Mouse (Mus musculus) stomach, embryonic 14.5 days (tissue): Measurements from ENCODE around the gene Tgfb1. TPM values are rescaled to one million over a fixed set of nuclear protein-coding genes. Genes with fewer than 3 reads are reported as not detected.

Experiments used
- ATAC-seq: fragments of 200-750 bp; cut with Nextera tagmentation; 2 replicates; pipeline ENCODE4 v1.8.0; 2017; ENCODE audit warnings: low read depth, moderate TSS enrichment; ENCODE audit not compliant: insufficient number of reproducible peaks, insufficient read depth, low FRiP score
- H3K27ac ChIP-seq: fragments of 300-500 bp; sonication (generic); 2 replicates; pipeline ENCODE4 v1.5.1; 2014; ENCODE audit warnings: mild to moderate bottlenecking, low read length, moderate library complexity, mixed read lengths
- H3K27me3 ChIP-seq: fragments of 300-500 bp; sonication (generic); 2 replicates; pipeline ENCODE4 v1.6.1; 2014; ENCODE audit warnings: low read length, control low read depth, mixed read lengths; ENCODE audit not compliant: control insufficient read depth, insufficient read depth
- H3K36me3 ChIP-seq: fragments of 300-500 bp; sonication (generic); 2 replicates; pipeline ENCODE4 v1.6.1; 2014; ENCODE audit warnings: mild to moderate bottlenecking, control low read depth, low read length, moderate library complexity, mixed read lengths; ENCODE audit not compliant: control insufficient read depth, insufficient read depth
- H3K4me1 ChIP-seq: fragments of 300-500 bp; sonication (generic); 2 replicates; pipeline ENCODE4 v1.6.1; 2014; ENCODE audit warnings: low read length, control low read depth, mixed read lengths; ENCODE audit not compliant: control insufficient read depth, insufficient read depth
- H3K4me2 ChIP-seq: fragments of 300-500 bp; sonication (generic); replicated peaks from 2 replicates; pipeline ENCODE4 v1.6.1; 2014; ENCODE audit warnings: low read depth, low read length, control low read depth
- H3K4me3 ChIP-seq: fragments of 300-500 bp; sonication (generic); 2 replicates; pipeline ENCODE4 v1.5.1; 2014; ENCODE audit warnings: low read depth, low read length, control low read depth
- H3K9ac ChIP-seq: fragments of 300-500 bp; sonication (generic); replicated peaks from 2 replicates; pipeline ENCODE4 v1.6.1; 2014; ENCODE audit warnings: low read depth, mild to moderate bottlenecking, control low read depth, low read length, moderate library complexity, mixed read lengths
- H3K9me3 ChIP-seq: fragments of 300-500 bp; sonication (generic); 2 replicates; pipeline ENCODE4 v1.6.1; 2016; ENCODE audit warnings: low read depth, low read length, control low read depth; ENCODE audit not compliant: control insufficient read depth
- WGBS: fragments of 180-500 bp; shearing (Covaris S2); extraction: QIAGEN DNeasy Blood & Tissue Kit; methylation state at CpG from one replicate; pipeline ENCODE4 v1.1.7; 2014; 5-methylcytosine and 5-hydroxymethylcytosine counted together
- polyA plus RNA-seq: library from polyadenylated mRNA; unstranded; fragments of >200 nt; fragmentation: Nextera tagmentation; extraction: Ambion mirVana; gene quantifications from 2 replicates; pipeline ENCODE4 v1.2.1, GENCODE M21; 2014

The Tgfb1 gene
- polyA plus RNA-seq, 1 experiment from 2014 or later = 3.6 TPM

GRCm38 (mm10) chr7:25725886-25726285 is 39.1 kb downstream of the Tgfb1 start:
- 79% methylated on average over 19 of the region's 19 CpGs for WGBS
- no peaks in the 10 kb centered on the region for H3K27me3 ChIP-seq

GRCm38 (mm10) chr7:25727800-25728199 is 41.0 kb downstream of the Tgfb1 start:
- Histone ChIP-seq H3K27ac (no peak overlapping the region), H3K27me3 (no peaks in the 10 kb centered on the region), H3K4me2 (no peak overlapping the region), H3K9me3 (no peaks in the 10 kb centered on the region), H3K36me3 (peaks cover 95% of the 10 kb centered on the region), H3K9ac (no peak overlapping the region), H3K4me1 (no peaks in the 10 kb centered on the region), H3K4me3 (no peak overlapping the region)
- ATAC-seq = no peak
- 93% methylated on average over 5 of the region's 5 CpGs for WGBS

More at GRCm38 (mm10) chr7:25725886-25726285, 39.1 kb downstream of the Tgfb1 start:
- no peak overlapping the region for H3K4me2 ChIP-seq
- H3K9ac ChIP-seq = no peak overlapping the region
- no peak overlapping the region for H3K27ac ChIP-seq
- H3K4me1 ChIP-seq = no peaks in the 10 kb centered on the region
- no peak for ATAC-seq
- peaks cover 92% of the 10 kb centered on the region for H3K36me3 ChIP-seq
- no peaks in the 10 kb centered on the region for H3K9me3 ChIP-seq
- H3K4me3 ChIP-seq = no peak overlapping the region

- ATAC-seq = no peak
- H3K9ac ChIP-seq = no peak overlapping the region
Measured at GRCm38 (mm10) chr7:25729396-25729795, 42.6 kb downstream of the Tgfb1 start.

GRCm38 (mm10) chr7:25729862-25730261 is 43.1 kb downstream of the Tgfb1 start:
- H3K27me3 ChIP-seq = no peaks in the 10 kb centered on the region
- H3K9ac ChIP-seq = no peak overlapping the region
- peaks cover 94% of the 10 kb centered on the region for H3K36me3 ChIP-seq
- ATAC-seq = no peak
- no peak overlapping the region for H3K27ac ChIP-seq
- no peak overlapping the region for H3K4me3 ChIP-seq
- no peaks in the 10 kb centered on the region for H3K9me3 ChIP-seq
- no peak overlapping the region for H3K4me2 ChIP-seq
- 79% methylated on average over 2 of the region's 2 CpGs for WGBS
- H3K4me1 ChIP-seq = no peaks in the 10 kb centered on the region

More at GRCm38 (mm10) chr7:25729396-25729795, 42.6 kb downstream of the Tgfb1 start:
- H3K36me3 ChIP-seq = peaks cover 94% of the 10 kb centered on the region
- 51% methylated on average over 2 of the region's 2 CpGs for WGBS
- no peak overlapping the region for H3K4me2 ChIP-seq
- H3K9me3 ChIP-seq = no peaks in the 10 kb centered on the region
- H3K4me3 ChIP-seq = no peak overlapping the region
- no peak overlapping the region for H3K27ac ChIP-seq
- no peaks in the 10 kb centered on the region for H3K27me3 ChIP-seq
- H3K4me1 ChIP-seq = no peaks in the 10 kb centered on the region

- H3K27ac ChIP-seq = no peak overlapping the region
- peaks cover 92% of the 10 kb centered on the region for H3K36me3 ChIP-seq
- H3K4me1 ChIP-seq = no peaks in the 10 kb centered on the region
- H3K9me3 ChIP-seq = no peaks in the 10 kb centered on the region
- no peak overlapping the region for H3K4me3 ChIP-seq
- H3K4me2 ChIP-seq = no peak overlapping the region
- H3K27me3 ChIP-seq = no peaks in the 10 kb centered on the region
- 90% methylated on average over 8 of the region's 8 CpGs for WGBS
- ATAC-seq = no peak
- no peak overlapping the region for H3K9ac ChIP-seq
Measured at GRCm38 (mm10) chr7:25731294-25732055, 44.7 kb downstream of the Tgfb1 start.

GRCm38 (mm10) chr7:25734991-25735390 is 48.2 kb downstream of the Tgfb1 start:
- no peak overlapping the region for H3K4me2 ChIP-seq
- H3K36me3 ChIP-seq = peaks cover 94% of the 10 kb centered on the region
- no peaks in the 10 kb centered on the region for H3K27me3 ChIP-seq
- no peak overlapping the region for H3K27ac ChIP-seq
- H3K9ac ChIP-seq = no peak overlapping the region
- ATAC-seq = no peak
- no peaks in the 10 kb centered on the region for H3K9me3 ChIP-seq
- H3K4me1 ChIP-seq = no peaks in the 10 kb centered on the region
- H3K4me3 ChIP-seq = no peak overlapping the region
- WGBS = 45% methylated on average over 4 of the region's 4 CpGs

GRCm38 (mm10) chr7:25736920-25737319 is 50.1 kb downstream of the Tgfb1 start:
- H3K9me3 ChIP-seq = no peaks in the 10 kb centered on the region
- no peak overlapping the region for H3K27ac ChIP-seq
- 98% methylated on average over 2 of the region's 2 CpGs for WGBS
- ATAC-seq = no peak
- no peak overlapping the region for H3K4me3 ChIP-seq
- H3K4me2 ChIP-seq = no peak overlapping the region
- H3K36me3 ChIP-seq = peaks cover 96% of the 10 kb centered on the region
- H3K27me3 ChIP-seq = no peaks in the 10 kb centered on the region
- no peaks in the 10 kb centered on the region for H3K4me1 ChIP-seq
- no peak overlapping the region for H3K9ac ChIP-seq

GRCm38 (mm10) chr7:25738277-25738676 is 51.5 kb downstream of the Tgfb1 start:
- 85% methylated on average over 3 of the region's 3 CpGs for WGBS
- Histone ChIP-seq H3K4me3 (no peak overlapping the region), H3K27me3 (no peaks in the 10 kb centered on the region), H3K4me2 (no peak overlapping the region), H3K36me3 (peaks cover 96% of the 10 kb centered on the region), H3K9me3 (no peaks in the 10 kb centered on the region), H3K27ac (no peak overlapping the region), H3K4me1 (no peaks in the 10 kb centered on the region), H3K9ac (no peak overlapping the region)
- ATAC-seq = no peak

GRCm38 (mm10) chr7:25746844-25747243 is 60.0 kb downstream of the Tgfb1 start:
- peaks cover 100% of the 10 kb centered on the region for H3K36me3 ChIP-seq
- H3K9ac ChIP-seq = no peak overlapping the region
- no peak overlapping the region for H3K4me3 ChIP-seq
- H3K4me2 ChIP-seq = no peak overlapping the region
- H3K27ac ChIP-seq = no peak overlapping the region
- H3K9me3 ChIP-seq = no peaks in the 10 kb centered on the region
- WGBS = 68% methylated on average over 3 of the region's 3 CpGs
- H3K27me3 ChIP-seq = no peaks in the 10 kb centered on the region
- no peaks in the 10 kb centered on the region for H3K4me1 ChIP-seq
- no peak for ATAC-seq
